9 mouse cellular contexts compared by ENCODE assay signal in the genomic region with DNA sequence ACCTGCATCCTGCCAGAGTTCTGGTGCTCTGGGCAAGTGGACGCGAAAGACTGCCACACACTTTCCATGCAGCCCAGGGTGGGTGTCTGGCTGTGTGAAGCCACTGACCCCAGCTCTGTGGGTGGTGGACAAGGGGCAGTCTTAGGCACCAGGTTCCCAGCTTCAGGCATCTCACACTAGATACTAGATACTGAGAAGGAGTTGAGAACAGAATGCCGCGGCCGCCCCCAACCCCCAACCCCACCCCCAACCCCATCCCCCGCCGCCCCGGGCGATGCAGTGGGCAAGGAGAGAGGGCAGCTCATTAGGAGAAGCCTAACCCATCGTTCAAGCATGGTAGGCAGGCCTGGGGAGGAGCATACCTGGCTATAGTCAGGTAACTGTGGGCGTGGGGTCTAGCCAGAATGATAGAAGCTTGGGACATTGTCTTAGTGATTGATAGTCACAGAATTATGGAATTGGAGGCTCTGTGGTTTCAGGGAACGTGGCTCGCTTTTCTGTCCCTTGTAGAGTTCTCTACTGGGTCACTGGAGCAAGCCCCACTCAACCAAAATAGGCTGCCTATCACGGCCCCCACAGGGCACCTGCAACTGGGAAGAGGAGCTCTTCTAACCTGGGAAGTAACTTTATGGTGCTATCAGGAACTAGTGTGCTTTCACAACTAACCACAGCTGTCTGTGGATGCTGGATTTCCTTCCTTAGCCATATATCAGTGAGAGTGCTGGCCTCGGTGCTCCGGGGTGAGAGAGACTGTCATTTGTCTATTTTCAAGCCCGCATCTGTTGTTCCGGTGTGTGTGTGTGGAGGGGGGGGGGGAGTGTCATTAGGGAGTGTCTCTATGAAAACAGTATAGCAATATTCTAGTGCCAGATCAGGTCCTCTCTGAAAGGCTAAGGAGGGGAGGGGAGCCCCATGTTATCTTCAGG. TPM values are rescaled to one million over a fixed set of nuclear protein-coding genes. Genes with fewer than 3 reads are reported as not detected.
A peak's percentile ranks its signal among the peaks of the same experiment; 100 is the strongest.
DNase-seq lines count a peak whose midpoint lies in the region; ATAC-seq lines count a peak whose summit lies in the region.
"Had no signal": no experiment of that assay in that cellular context is flagged by ENCODE, and none has a peak within 500 bp of the region (broad histone marks: within the 10 kb centered on the region; RNA-seq: fewer than 3 reads in every experiment).

No protein-coding gene starts in this region.

- no peak overlapping the region for H3K27ac ChIP-seq in kidney, embryonic 16.5 days (ENCODE audit: low read length)
- no peak overlapping the region for H3K27ac ChIP-seq in intestine, embryonic 16.5 days (ENCODE audit: low read length)

- H3K4me3 ChIP-seq in erythroblast, embryonic 14.5 days (replicated peaks): peak overlapping the region; percentile 17
- H3K4me3 ChIP-seq in kidney, embryonic 16.5 days (ENCODE audit: low read length): peak overlapping the region; percentile 37
- H3K4me3 ChIP-seq in intestine, embryonic 16.5 days (ENCODE audit: low read length): peak overlapping the region; percentile 27

- no peak for DNase-seq in kidney, postnatal 14 days
- peak; percentile 36 for DNase-seq in naive thymus-derived CD4-positive, alpha-beta T cell, adult 2 months (ENCODE audit: low read depth)
- no peak for DNase-seq in thymus, postnatal 14 days
- DNase-seq in retina, postnatal 1 day: no peak
- DNase-seq: thymus, postnatal 36 days had no signal

- WGBS in kidney, embryonic 16.5 days: 29% methylated on average over 18 of the region's 18 CpGs
- 37% methylated on average over 18 of the region's 18 CpGs for WGBS in intestine, embryonic 16.5 days

- no peaks in the 10 kb centered on the region for H3K36me3 ChIP-seq in erythroblast, embryonic 14.5 days (ENCODE audit: control insufficient read depth)
- no peaks in the 10 kb centered on the region for H3K36me3 ChIP-seq in kidney, embryonic 16.5 days (ENCODE audit: insufficient read depth, low read length)
- H3K36me3 ChIP-seq in intestine, embryonic 16.5 days (ENCODE audit: control insufficient read depth, insufficient read depth, low read length): no peaks in the 10 kb centered on the region

- H3K9ac ChIP-seq in kidney, embryonic 16.5 days (replicated peaks; ENCODE audit: low read length): peak overlapping the region; percentile 53
- H3K9ac ChIP-seq in intestine, embryonic 16.5 days (ENCODE audit: low read depth, low read length): peak overlapping the region; percentile 25; the same call in 1 of the 2 replicates

- H3K4me1 ChIP-seq in erythroblast, embryonic 14.5 days (ENCODE audit: control insufficient read depth): peaks cover 24% of the 10 kb centered on the region
- peaks cover 7% of the 10 kb centered on the region for H3K4me1 ChIP-seq in kidney, embryonic 16.5 days (ENCODE audit: insufficient read depth, low read length)
- H3K4me1 ChIP-seq in intestine, embryonic 16.5 days (ENCODE audit: control insufficient read depth, insufficient read depth, low read length): 0 out of 2 replicates have a peak, but pooled peaks cover 8% of the 10 kb centered on the region

- no peak for ATAC-seq in erythroblast, adult 5-6 weeks (replicated peaks; ENCODE audit: low FRiP score, poor library complexity, severe bottlenecking)
- 0 out of 2 replicates have a peak, but pooled peaks have one; percentile 19 for ATAC-seq in kidney, embryonic 16.5 days (ENCODE audit: low FRiP score, low TSS enrichment)
- no peak for ATAC-seq in intestine, embryonic 16.5 days

- H3K4me2 ChIP-seq in kidney, embryonic 16.5 days (replicated peaks; ENCODE audit: low read depth, low read length): peak overlapping the region; percentile 64
- peak overlapping the region; percentile 47 for H3K4me2 ChIP-seq in intestine, embryonic 16.5 days (ENCODE audit: low read depth, low read length)

- no peaks in the 10 kb centered on the region for H3K9me3 ChIP-seq in erythroblast, embryonic 14.5 days (ENCODE audit: control insufficient read depth, low read length)
- no peaks in the 10 kb centered on the region for H3K9me3 ChIP-seq in kidney, embryonic 16.5 days (ENCODE audit: low read length)
- no peaks in the 10 kb centered on the region for H3K9me3 ChIP-seq in intestine, embryonic 16.5 days (ENCODE audit: control insufficient read depth, low read length)

- peaks cover 51% of the 10 kb centered on the region for H3K27me3 ChIP-seq in erythroblast, embryonic 14.5 days (ENCODE audit: control insufficient read depth)
- H3K27me3 ChIP-seq in kidney, embryonic 16.5 days (ENCODE audit: insufficient read depth, low read length): no peaks in the 10 kb centered on the region
- no peaks in the 10 kb centered on the region for H3K27me3 ChIP-seq in intestine, embryonic 16.5 days (replicated peaks; ENCODE audit: control insufficient read depth, insufficient read depth, low read length)

RNA-seq across cellular contexts. Expression of gene Slc16a10, which starts 50.2 kb away (rescaled TPM):
- polyA plus RNA-seq in erythroblast, embryonic 14.5 days (2012): 9.7 and 11.1 TPM in 2 replicates
- 440 and 459 TPM in 2 replicates for total RNA-seq in erythroblast, adult 5-6 weeks (2015; ENCODE audit: low replicate concordance)
- 461 and 469 TPM in 2 replicates for total RNA-seq in erythroblast, adult 5-6 weeks (2017; ENCODE audit: low replicate concordance)
- polyA plus RNA-seq in kidney, embryonic 16.5 days (2015; fragmentation: Nextera tagmentation; extraction: Ambion mirVana): 9.6 and 10.3 TPM in 2 replicates
- polyA plus RNA-seq in intestine, embryonic 16.5 days (2015; fragmentation: Nextera tagmentation; extraction: Ambion mirVana): 48.2 and 61.4 TPM in 2 replicates

RNA-seq across cellular contexts. Expression of gene Rpf2, which starts 54.6 kb away (rescaled TPM):
- polyA plus RNA-seq in erythroblast, embryonic 14.5 days (2012): 0.15 and 0.19 TPM in 2 replicates
- 24.6 and 26.8 TPM in 2 replicates for total RNA-seq in erythroblast, adult 5-6 weeks (2015; ENCODE audit: low replicate concordance)
- total RNA-seq in erythroblast, adult 5-6 weeks (2017; ENCODE audit: low replicate concordance): 24.8 and 31.6 TPM in 2 replicates
- 61.1 and 71.0 TPM in 2 replicates for polyA plus RNA-seq in kidney, embryonic 16.5 days (2015; fragmentation: Nextera tagmentation; extraction: Ambion mirVana)
- polyA plus RNA-seq in intestine, embryonic 16.5 days (2015; fragmentation: Nextera tagmentation; extraction: Ambion mirVana): 60.8 and 70.0 TPM in 2 replicates

Comparison
In these comparisons a context has a peak if more than half of its experiments do, and no peak if none do; other contexts are left out.
1. RNA of gene Rpf2, which starts 54.6 kb away (polyA plus RNA-seq): 61.1 to 71.0 TPM in kidney, embryonic 16.5 days and 60.8 to 70.0 TPM in intestine, embryonic 16.5 days; 0.15 to 0.19 TPM in erythroblast, embryonic 14.5 days; every median in the first group is over 10 times any median in the second.
2. Peak in every context shown above with its lines, with median percentiles within 50 percentile points of each other: H3K4me3 ChIP-seq.